ENCODE assay signal across 9 mouse cellular contexts in the genomic region with DNA sequence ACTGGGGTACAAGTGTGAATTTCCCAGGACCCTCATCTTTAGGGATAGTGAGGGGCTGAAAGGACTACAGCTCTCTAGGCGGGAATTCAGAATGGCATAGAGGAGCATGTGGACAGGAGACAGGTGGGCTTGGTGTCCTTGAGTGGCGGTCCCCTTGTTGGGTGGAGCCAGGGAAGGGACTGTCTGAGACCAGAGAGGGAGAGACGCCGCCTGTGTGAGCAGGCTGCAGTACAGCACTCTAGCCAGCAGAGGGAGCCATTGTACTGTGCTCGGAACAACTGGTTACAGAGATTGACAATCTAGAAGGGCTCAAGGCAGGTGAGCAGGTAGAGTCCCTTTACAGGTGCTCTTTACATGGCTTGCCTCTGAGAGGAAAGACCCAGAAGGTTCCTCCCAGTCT. TPM values are rescaled to one million over a fixed set of nuclear protein-coding genes. Genes with fewer than 3 reads are reported as not detected.
DNase-seq lines count a peak whose midpoint lies in the region; ATAC-seq and TF ChIP-seq lines count a peak whose summit lies in the region.
"Had no signal": no experiment of that assay in that cellular context is flagged by ENCODE, and none has a peak within 500 bp of the region (broad histone marks: within the 10 kb centered on the region; RNA-seq: fewer than 3 reads in every experiment).

No protein-coding gene starts in this region.

- no peak overlapping the region for H3K9ac ChIP-seq in ES-E14 (ENCODE audit: insufficient read depth, low read depth, low read length, poor library complexity, severe bottlenecking)
- H3K9ac ChIP-seq in forebrain, embryonic 11.5 days (ENCODE audit: low read length) = no peak overlapping the region
- H3K9ac ChIP-seq in hindbrain, embryonic 12.5 days = no peak overlapping the region
- H3K9ac ChIP-seq: heart, embryonic 15.5 days had no signal

- peak; percentile 46 for DNase-seq in ES-E14 (ENCODE audit: low read depth, low spot score)
- DNase-seq in brain, adult 2 months (ENCODE audit: low read depth, low spot score) = peak; percentile 65
- DNase-seq in forebrain, embryonic 11.5 days (ENCODE audit: low spot score) = peak; percentile 86
- peak; percentile 58 to 67 for DNase-seq in layer of hippocampus, postnatal 36 days
- DNase-seq in right cerebral cortex, postnatal 25 days = peak; percentile 57
- peak; percentile 13 for DNase-seq in yolk sac, embryonic 10.5 days (ENCODE audit: low spot score)

- no peaks in the 10 kb centered on the region for H3K9me3 ChIP-seq in ES-E14 (ENCODE audit: control insufficient read depth, insufficient read depth, low read depth, low read length)
- no peaks in the 10 kb centered on the region for H3K9me3 ChIP-seq in forebrain, embryonic 11.5 days (ENCODE audit: control insufficient read depth, low read length)
- H3K9me3 ChIP-seq in hindbrain, embryonic 12.5 days (replicated peaks) = no peaks in the 10 kb centered on the region
- H3K9me3 ChIP-seq: heart, embryonic 15.5 days had no signal

- no peaks in the 10 kb centered on the region for H3K4me1 ChIP-seq in ES-E14 (ENCODE audit: control insufficient read depth in 2 of 2, insufficient read depth in 2 of 2, low read length in 2 of 2, poor library complexity in 1 of 2)
- no peaks in the 10 kb centered on the region for H3K4me1 ChIP-seq in forebrain, embryonic 11.5 days (replicated peaks; ENCODE audit: control insufficient read depth, insufficient read depth, low read length)
- H3K4me1 ChIP-seq in hindbrain, embryonic 12.5 days = no peaks in the 10 kb centered on the region

- H3K36me3 ChIP-seq in ES-E14 (ENCODE audit: control insufficient read depth, insufficient read depth, low read length, poor library complexity, severe bottlenecking) = no peaks in the 10 kb centered on the region
- no peaks in the 10 kb centered on the region for H3K36me3 ChIP-seq in forebrain, embryonic 11.5 days (ENCODE audit: control insufficient read depth, insufficient read depth, low read length)
- no peaks in the 10 kb centered on the region for H3K36me3 ChIP-seq in hindbrain, embryonic 12.5 days
- H3K36me3 ChIP-seq: heart, embryonic 15.5 days had no signal

- ATAC-seq in forebrain, embryonic 11.5 days (replicated peaks; ENCODE audit: low FRiP score) = no peak
- peak; percentile 10; the same call in 1 of the 2 replicates for ATAC-seq in hindbrain, embryonic 12.5 days (ENCODE audit: low FRiP score)
- peak; percentile 94 for ATAC-seq in megakaryocyte progenitor cell, adult 5-6 weeks (replicated peaks; ENCODE audit: poor library complexity)

- in situ Hi-C loops in ES-E14 (cut with MboI; ENCODE audit: low sequenced_read_pairs in 2 of 2, unreplicated experiment in 2 of 2) = loop anchor here in 1 of 2 experiments (10.0 kb wide), 1 partner anchor 103 kb away; no protein-coding TSS in a partner anchor

- no peak overlapping the region for H3K4me2 ChIP-seq in forebrain, embryonic 11.5 days (ENCODE audit: low read depth, low read length, severe bottlenecking)
- no peak overlapping the region for H3K4me2 ChIP-seq in hindbrain, embryonic 12.5 days (replicated peaks)
- H3K4me2 ChIP-seq: heart, embryonic 15.5 days had no signal

- H3K4me3 ChIP-seq in ES-E14 (ENCODE audit: insufficient read depth in 1 of 2, low read depth in 1 of 2, low read length in 2 of 2, poor library complexity in 1 of 2, severe bottlenecking in 1 of 2) = no peak overlapping the region
- no peak overlapping the region for H3K4me3 ChIP-seq in forebrain, embryonic 11.5 days (ENCODE audit: low read depth, low read length)
- no peak overlapping the region for H3K4me3 ChIP-seq in hindbrain, embryonic 12.5 days
- H3K4me3 ChIP-seq: heart, embryonic 15.5 days had no signal

- H3K27me3 ChIP-seq in forebrain, embryonic 11.5 days (ENCODE audit: control insufficient read depth, insufficient read depth, low read length) = no peaks in the 10 kb centered on the region; the same call in 1 of the 2 replicates
- H3K27me3 ChIP-seq in hindbrain, embryonic 12.5 days = peaks cover 10% of the 10 kb centered on the region

- H3K27ac ChIP-seq in ES-E14 (ENCODE audit: insufficient read depth, low read depth, low read length, poor library complexity, severe bottlenecking) = no peak overlapping the region
- no peak overlapping the region for H3K27ac ChIP-seq in forebrain, embryonic 11.5 days (ENCODE audit: low read depth, low read length)
- no peak overlapping the region for H3K27ac ChIP-seq in hindbrain, embryonic 12.5 days
- H3K27ac ChIP-seq: heart, embryonic 15.5 days had no signal

- 4% methylated on average over 5 of the region's 5 CpGs for WGBS in forebrain, embryonic 11.5 days
- WGBS in hindbrain, embryonic 12.5 days = 6% methylated on average over 5 of the region's 5 CpGs

TF ChIP-seq in ES-E14, 5 proteins besides CTCF, POLR2A, EP300 and RAD21:
- TF ChIP-seq ZC3H11A (IDR thresholded peaks at IDR 0.05; ENCODE audit: borderline replicate concordance, low read depth, low read length) (peak; percentile 94), ZNF384 (IDR thresholded peaks at IDR 0.05; ENCODE audit: low read depth, low read length) (no peak)

RNA-seq across cellular contexts. Expression of gene Gm17455, which starts 8.3 kb away (rescaled TPM):
- 0.31 and 1.1 TPM in 2 replicates for total RNA-seq in ES-E14 (2012; rRNA removed)
- 1.7 and 4.2 TPM in 2 replicates for polyA plus RNA-seq in forebrain, embryonic 11.5 days (2014; fragmentation: Nextera tagmentation; extraction: Ambion mirVana)
- polyA plus RNA-seq in hindbrain, embryonic 12.5 days (2016; fragmentation: Nextera tagmentation; extraction: Ambion mirVana) = 5.6 and 9.0 TPM in 2 replicates
- total RNA-seq in layer of hippocampus, postnatal 36 days (2021) = not detected
- 0.29 TPM in 1 of 2 replicates, not detected in the other for total RNA-seq in megakaryocyte progenitor cell, adult 5-6 weeks (2015)
- not detected in 2 replicates for total RNA-seq in megakaryocyte progenitor cell, adult 5-6 weeks (2017)

Comparison
In these comparisons a context has a peak if more than half of its experiments do, and no peak if none do; other contexts are left out.
1. DNase-seq: peak in every context shown above with its lines; median percentile 86 in forebrain, embryonic 11.5 days; 65 in brain, adult 2 months; 62 in layer of hippocampus, postnatal 36 days; 57 in right cerebral cortex, postnatal 25 days; 46 in ES-E14; 13 in yolk sac, embryonic 10.5 days.